Mouse (Mus musculus) CH12.LX (cell line): ENCODE measurements at regions not wholly inside any gene's neighbourhood (a gene's known extent, or its start where the extent isn't known, plus 50 kb on each side); places are given as distances from the start of the nearest gene placed in this dataset.

ENCODE experiments used
- CTCF ChIP-seq, 2 experiments: IDR thresholded peaks in 1 of 2; conservative IDR thresholded peaks in 1 of 2; 2 replicates each; pipeline ENCODE4 v1.5.1; 2011 to 2012; ENCODE audit warnings: low read depth in 2 of 2, low read length in 2 of 2, improper control_type of control experiment in 1 of 2, inconsistent platforms in 1 of 2, mild to moderate bottlenecking in 1 of 2, moderate library complexity in 1 of 2
- EP300 ChIP-seq: IDR thresholded peaks from 2 replicates; pipeline ENCODE4 v1.6.1; 2011; ENCODE audit warnings: low read length, improper control_type of control experiment
- MXI1 ChIP-seq: IDR thresholded peaks from 2 replicates; pipeline ENCODE4 v1.6.1; 2011; ENCODE audit warnings: mild to moderate bottlenecking, low read depth, low read length, improper control_type of control experiment
- NRF1 ChIP-seq: IDR thresholded peaks from 2 replicates; pipeline ENCODE4 v1.6.1; 2014; ENCODE audit warnings: low read depth, mild to moderate bottlenecking, inconsistent platforms, low read length, improper control_type of control experiment, moderate library complexity
- POLR2AphosphoS2 ChIP-seq: IDR thresholded peaks from 2 replicates; pipeline ENCODE4 v1.6.1; 2011; ENCODE audit warnings: low read depth, low read length, improper control_type of control experiment
- ZC3H11A ChIP-seq: IDR thresholded peaks from 2 replicates; pipeline ENCODE4 v1.6.1; 2012; ENCODE audit warnings: low read depth, mild to moderate bottlenecking, inconsistent platforms, low read length, improper control_type of control experiment
- ZNF384 ChIP-seq: IDR thresholded peaks from 2 replicates; pipeline ENCODE4 v1.6.1; 2012; ENCODE audit warnings: low read depth, low read length, improper control_type of control experiment, inconsistent platforms

GRCm38 (mm10) chr1:125039572-125040326 is 395.8 kb downstream of the Actr3 start:
- no peak for TF ChIP-seq CTCF (conservative IDR thresholded peaks at IDR 0.05 in 1 of 2, IDR thresholded peaks at IDR 0.05 in 1 of 2; ENCODE audit: low read depth in 2 of 2, low read length in 2 of 2)
- TF ChIP-seq EP300 = no peak
- no peak for TF ChIP-seq MXI1
- no peak for TF ChIP-seq ZNF384
- no peak for TF ChIP-seq POLR2AphosphoS2
- no peak for TF ChIP-seq ZC3H11A
- no peak for TF ChIP-seq NRF1
